Mouse (Mus musculus): ENCODE measurements around the gene Omt2b.
"Not testable (repeated sequence)": the region's sequence is repeated elsewhere in the genome, so short reads cannot be mapped to it uniquely, and the experiment has no call there.

The Omt2b gene

DNA sequence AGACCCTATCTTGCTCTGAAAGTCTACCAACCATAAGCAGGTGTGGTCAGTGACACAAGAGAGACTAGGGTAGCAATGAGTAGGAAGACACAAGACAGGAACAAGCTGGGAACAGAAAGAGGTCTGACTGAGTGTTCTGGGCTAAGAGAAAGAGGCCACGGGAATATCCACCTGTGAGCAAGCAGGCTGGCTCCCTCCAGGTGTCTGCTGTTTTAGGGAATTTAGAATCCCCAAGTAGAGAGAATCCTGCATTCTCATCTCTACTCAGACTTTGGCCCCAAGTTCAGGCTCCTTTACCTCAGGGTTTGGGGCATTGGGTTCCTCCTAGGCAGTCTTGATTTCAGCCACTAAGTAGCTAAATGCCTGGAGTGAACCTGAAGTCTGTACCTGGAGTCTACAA is at the start of gene Omt2b:
Omt2b (plus strand) TSS at position 301 of the 400 bp plus-strand sequence.
- DNase-seq (ENCODE audit: low spot score) = not testable (repeated sequence)

DNA sequence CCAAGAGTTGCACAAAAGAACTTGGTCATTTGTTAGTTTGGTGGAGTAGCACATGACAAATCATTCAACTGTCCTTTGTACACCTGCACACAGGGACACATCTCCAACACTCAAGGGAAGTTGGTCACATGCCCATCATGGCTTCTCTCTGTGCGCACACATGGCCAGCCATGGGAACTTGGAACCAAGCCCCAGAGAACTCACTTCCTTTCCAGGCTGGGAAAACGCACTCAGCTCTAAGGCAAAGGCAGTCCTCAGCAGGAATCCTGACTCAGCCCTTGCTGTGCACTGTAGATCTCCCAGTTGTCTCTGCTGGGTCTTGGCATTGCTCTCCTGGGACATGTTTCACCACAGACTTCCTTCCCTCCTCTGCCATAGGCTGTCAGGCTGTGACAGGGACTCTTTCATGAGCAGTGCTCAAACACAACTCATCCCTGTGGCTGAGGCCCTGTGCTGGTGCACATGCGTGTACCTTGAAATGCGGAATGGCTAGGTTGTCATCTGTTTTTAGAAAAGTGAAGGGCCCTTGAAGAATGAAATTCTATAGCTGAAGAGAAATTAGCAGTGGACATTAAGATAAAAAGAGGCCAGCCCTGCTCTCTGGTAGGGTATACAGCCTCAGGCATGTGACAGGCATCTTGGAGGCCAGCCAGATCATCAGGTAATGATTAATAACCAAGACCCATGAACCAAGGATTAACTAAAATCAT is 45.2 kb upstream of the Omt2b start:
- not testable (repeated sequence) for DNase-seq (ENCODE audit: low spot score)

DNA sequence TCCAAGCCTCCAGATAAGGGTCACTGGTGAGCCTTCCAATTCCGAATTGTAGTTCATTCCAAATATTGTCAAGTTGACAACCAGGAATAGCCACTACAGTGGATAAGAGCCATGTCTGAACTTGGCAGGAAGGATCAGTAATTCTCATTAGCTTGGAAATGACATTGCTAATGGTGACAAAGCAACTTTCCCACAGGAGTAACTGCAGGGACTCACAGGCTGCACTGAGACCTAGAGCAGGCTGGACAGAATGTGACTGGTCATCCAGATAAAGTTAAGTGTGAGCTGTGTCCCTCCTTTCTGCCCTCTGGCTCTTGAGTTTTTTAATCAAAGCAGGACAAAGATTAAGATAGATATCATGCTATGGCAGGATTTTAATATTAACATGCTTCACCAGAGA is 38.3 kb upstream of the Omt2b start:
- not testable (repeated sequence) for DNase-seq (ENCODE audit: low spot score)

DNA sequence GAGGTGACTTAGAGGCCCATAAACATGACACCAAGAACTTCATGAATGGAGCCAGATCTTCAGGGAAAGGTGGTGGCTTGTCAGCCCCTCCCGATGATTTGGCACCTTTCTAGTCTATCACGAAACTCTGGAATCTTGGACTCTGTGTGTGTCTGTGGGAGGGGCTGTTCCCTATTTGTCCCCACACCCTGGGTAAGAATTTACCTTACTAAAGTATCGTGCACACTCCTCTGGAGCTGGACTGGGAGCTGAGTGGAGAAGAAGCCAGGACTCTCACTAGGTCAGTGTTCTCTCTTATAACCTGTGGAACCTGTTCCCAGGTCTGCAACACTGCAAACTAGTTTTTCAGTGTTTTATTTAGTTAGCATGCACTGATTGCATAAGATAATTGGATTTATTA is 37.7 kb upstream of the Omt2b start, which contains the start of gene Gm10639:
Gm10639 (plus strand) TSS at position 201 of the 400 bp plus-strand sequence.
- DNase-seq (ENCODE audit: low spot score) = not testable (repeated sequence)

DNA sequence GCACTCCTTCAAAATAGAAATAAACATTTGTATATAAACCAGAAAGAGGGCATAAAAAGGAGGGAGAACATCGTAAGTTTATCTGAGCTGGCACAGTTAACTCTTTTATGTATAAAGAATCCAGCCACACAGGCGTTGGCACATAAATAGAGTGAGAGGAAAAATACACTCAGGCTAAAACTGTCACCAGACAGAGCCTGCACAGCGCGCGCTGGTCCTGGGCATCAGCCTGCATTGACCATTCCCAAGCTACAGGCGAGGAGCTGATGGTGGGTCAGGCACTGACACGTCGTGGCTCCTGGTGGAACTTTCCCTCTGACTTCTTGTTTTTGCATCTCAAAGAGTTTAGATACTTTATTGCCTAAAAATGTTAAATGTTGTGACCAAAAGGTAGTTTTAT is 34.9 kb upstream of the Omt2b start:
- DNase-seq (ENCODE audit: low spot score) = not testable (repeated sequence)

DNA sequence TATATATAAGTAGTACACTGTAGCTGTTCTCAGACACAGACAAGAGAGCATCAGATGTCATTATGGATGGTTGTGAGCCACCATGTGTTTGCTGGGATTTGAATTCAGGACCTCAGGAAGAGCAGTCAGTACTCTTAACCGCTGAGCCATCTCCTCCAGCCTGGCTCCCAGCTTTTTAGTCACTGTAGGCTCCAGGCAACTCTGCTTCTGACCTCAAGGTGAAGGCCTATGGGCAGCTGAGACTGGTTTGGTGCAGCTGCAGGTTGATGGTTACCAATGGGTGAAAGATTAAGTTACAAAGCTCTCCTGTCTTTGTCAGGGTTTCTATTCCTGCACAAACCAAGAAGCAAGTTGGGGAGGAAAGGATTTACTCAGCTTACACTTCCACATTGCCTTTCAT is 33.7 kb upstream of the Omt2b start:
- DNase-seq (ENCODE audit: low spot score) = not testable (repeated sequence)

DNA sequence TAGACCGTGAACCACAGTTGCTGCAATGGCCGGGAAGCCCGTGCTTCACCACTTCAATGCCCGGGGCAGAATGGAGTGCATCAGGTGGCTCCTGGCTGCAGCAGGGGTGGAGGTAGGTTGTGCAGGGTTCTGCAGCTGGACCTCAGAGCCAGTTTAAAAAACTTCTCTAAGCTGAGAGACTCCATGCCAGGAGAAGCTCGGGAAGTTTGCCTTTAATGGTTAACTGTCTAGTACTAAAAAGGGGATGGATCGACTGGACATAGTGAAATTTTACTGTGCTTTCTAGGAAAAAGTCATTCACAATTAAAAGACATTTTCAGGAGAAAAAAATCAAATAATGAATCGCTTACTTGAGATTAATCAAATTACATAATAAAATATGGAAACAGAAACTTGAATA is 32.6 kb upstream of the Omt2b start:
- not testable (repeated sequence) for DNase-seq (ENCODE audit: low spot score)

DNA sequence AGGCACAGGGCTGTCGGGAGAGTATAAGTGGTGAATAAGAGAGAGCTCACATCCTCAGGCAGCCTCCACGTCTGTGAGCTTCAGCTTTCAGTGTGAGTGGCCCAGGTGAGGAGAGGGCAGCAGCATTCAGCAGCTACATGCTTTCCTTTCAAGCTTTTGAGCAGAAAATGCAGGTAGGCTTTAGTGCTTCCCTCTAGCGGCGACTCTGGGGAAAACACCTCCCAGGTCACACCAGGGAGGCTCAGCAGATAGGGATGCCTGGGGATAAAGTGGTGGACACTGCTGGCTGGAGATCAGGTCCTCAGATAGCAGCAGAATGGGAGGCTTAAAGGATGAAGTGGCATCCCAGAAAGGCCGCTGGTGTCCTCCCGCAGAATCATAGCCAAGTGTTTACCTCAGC is 31.3 kb upstream of the Omt2b start:
- not testable (repeated sequence) for DNase-seq (ENCODE audit: low spot score)

DNA sequence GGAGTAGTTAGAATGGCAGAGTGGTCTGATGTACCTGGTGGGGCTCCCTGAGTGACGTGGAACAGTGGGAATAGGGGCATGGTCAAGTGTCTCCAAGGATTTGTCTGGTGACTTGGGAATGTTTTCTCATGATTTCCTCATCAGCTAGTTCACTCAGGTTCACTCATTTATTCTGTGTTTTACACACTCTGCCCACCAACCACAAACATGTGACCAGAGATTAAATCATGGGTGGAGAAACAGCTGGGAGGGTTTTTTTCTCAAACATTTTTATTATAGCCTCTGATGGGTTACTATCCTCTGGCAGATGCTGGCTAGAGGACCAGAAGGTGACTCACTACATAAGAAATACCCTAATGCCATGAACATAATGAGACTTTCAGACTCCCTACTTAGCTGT is 29.2 kb upstream of the Omt2b start:
- DNase-seq (ENCODE audit: low spot score) = no peak

DNA sequence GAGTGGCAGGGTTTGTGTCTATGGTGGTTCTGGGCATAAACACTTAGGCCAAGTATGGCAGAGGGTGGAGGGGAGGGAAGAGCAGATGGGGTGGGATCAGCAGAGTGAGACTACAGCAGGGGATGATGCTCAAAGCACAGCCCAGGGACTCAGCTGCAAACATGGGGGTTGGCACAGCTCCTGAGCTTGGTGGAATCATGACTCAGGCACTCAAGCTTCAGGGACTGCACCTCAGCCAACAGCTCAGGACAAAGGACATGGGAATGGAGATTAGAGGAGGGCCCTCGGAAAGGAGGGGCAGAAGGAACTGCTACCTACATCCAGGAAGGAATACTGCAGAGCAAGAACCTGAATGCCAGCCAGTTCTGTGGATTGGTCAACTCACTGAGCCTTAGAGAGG is 28.2 kb upstream of the Omt2b start:
- not testable (repeated sequence) for DNase-seq (ENCODE audit: low spot score)

DNA sequence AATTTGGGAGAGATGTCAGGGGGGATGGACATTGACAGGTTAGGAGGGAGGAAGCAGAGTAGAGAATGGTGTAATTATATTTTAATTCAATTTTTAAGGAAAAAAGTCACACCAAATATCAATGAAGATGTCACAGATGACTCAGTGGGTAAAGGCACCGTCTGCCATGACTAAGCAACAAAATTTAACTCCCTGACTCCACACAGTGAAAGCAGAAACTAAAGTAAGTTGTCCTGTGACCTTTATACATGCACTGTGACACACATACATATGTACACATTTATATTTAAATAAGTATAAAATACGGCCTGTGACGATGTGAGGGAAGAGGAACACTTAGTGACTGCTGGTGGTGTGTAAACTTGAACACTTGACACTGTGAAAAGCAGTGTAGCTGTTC is 19.3 kb upstream of the Omt2b start:
- DNase-seq (ENCODE audit: low spot score) = not testable (repeated sequence)

DNA sequence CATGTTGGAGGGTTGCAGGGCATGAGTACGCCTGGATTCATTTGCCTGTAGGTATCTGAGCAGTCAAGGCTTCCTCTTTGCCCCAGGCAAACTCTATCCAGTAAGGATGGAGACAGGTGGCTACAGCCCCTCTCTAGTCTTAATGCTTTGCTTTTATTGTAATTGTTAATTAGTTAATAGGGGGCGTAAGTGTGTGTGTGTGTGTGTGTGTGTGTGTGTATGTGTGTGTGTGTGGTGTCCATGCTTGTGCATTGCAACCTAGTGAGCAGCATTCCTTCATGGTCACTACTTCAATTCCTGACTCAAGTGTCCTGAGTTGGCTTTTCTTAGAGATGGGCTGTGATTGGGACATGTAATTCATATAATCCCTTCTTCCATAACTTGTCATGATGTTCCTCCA is 12.7 kb upstream of the Omt2b start, which contains the start of gene Omt2a:
Omt2a (minus strand) TSS at position 101 of the 400 bp plus-strand sequence.
- DNase-seq (ENCODE audit: low spot score) = no peak

DNA sequence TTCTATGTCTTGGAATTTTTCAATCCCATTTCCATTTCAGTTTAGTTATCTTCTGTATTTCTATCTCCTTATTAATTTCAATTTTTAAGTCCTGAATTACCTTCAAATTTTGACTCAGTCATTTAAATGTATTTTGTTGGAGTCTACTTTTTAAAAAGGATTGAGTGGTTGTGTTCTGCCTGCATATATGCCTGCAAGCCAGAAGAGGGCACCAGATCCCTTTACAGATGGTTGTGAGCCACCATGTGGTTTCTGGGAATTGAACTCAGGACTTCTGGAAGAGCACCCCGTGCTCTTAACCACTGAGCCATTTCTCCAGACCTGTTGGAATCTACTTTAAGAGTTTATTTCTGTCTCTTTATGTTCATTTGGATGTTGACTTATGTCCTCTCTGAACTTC is 7.9 kb upstream of the Omt2b start:
- no peak for DNase-seq (ENCODE audit: low spot score)

DNA sequence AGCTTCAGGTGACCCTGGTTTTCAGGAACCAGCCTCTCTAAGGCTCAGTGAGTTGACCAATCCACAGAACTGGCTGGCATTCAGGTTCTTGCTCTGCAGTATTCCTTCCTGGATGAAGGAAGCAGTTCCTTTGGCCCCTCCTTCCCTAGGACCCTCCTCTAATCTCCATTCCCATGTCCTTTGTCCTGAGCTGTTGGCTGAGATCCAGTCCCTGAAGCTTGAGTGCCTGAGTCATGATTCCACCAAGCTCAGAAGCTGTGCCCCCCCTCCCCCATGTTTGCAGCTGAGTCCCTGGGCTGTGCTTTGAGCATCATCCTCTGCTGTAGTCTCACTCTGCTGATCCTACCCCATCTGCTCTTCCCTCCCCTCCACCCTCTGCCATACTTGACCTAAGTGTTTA is 9.7 kb downstream of the Omt2b start:
- DNase-seq (ENCODE audit: low spot score) = not testable (repeated sequence)

DNA sequence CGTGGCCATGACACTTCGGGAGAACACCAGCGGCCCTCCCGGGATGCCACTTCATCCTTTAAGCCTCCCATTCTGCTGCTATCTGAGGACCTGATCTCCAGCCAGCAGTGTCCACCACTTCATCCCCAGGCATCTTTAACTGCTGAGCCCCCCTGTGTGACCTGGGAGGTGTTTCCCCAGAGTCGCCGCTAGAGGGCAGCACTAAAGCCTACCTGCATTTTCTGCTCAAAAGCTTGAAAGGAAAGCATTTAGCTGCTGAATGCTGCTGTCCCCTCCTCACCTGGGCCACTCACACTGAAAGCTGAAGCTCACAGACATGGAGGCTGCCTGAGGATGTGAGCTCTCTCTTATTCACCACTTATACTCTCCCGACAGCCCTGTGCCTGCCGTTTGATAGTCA is 12.9 kb downstream of the Omt2b start:
- DNase-seq (ENCODE audit: low spot score) = not testable (repeated sequence)

DNA sequence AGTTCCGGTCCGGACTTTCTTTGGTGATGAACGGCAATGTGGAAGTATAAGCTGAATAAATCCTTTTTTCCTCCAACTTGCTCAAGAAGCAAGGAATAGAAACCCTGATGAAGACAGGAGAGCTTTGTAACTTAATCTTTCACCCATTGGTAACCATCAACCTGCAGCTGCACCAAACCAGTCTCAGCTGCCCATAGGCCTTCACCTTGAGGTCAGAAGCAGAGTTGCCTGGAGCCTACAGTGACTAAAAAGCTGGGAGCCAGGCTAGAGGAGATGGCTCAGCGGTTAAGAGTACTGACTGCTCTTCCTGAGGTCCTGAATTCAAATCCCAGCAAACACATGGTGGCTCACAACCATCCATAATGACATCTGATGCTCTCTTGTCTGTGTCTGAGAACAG is 15.1 kb downstream of the Omt2b start:
- DNase-seq (ENCODE audit: low spot score) = not testable (repeated sequence)

DNA sequence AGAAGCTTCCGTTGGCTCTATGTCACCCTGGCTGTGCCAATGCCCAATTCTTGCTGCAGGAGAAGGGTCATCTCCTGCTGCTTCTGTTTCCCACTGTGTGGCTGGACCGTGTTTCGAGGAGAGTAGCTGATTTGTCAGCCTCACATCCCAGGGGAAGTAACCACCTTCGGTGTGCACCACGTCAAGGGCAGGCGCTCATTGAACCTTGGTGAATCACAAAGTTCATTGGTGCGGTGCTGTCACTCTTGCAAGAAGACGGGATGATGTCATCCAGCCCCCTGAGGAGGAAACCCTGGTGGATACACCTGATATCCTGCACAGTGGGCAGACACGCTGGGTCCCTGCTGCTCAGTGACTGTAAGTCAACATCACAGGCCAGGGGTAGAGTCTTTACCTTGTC is 15.7 kb downstream of the Omt2b start:
- DNase-seq (ENCODE audit: low spot score) = not testable (repeated sequence)

DNA sequence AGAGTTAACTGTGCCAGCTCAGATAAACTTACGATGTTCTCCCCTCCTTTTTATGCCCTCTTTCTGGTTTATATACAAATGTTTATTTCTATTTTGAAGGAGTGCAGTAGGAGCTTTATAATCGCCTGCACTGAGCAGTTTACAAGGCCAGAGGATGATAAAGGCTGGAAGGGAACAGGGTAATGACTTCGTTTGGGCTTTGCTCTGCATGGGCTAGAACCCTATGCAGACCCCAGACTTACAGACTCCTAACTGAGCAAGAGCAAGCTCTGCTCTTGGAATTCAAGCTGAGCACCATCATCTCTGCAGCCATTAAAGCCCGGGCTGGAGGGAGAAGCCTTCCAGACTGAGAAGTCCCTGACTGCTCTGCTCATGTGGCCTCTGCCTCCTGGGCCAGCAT is 17.8 kb downstream of the Omt2b start:
- DNase-seq (ENCODE audit: low spot score) = not testable (repeated sequence)

DNA sequence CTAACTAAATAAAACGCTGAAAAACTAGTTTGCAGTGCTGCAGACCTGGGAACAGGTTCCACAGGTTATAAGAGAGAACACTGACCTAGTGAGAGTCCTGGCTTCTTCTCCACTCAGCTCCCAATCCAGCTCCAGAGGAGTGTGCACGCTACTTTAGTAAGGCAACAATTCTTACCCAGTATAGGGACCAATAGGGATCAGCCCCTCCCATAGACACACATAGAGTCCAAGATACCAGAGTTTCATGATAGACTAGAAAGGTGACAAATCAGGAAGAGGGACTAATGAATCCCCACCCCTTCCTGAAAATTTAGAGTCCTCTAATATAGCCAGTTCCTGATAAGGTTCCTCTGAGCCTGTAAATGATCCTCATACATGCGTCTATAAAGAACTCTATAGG is 19.6 kb downstream of the Omt2b start:
- DNase-seq (ENCODE audit: low spot score) = no peak

DNA sequence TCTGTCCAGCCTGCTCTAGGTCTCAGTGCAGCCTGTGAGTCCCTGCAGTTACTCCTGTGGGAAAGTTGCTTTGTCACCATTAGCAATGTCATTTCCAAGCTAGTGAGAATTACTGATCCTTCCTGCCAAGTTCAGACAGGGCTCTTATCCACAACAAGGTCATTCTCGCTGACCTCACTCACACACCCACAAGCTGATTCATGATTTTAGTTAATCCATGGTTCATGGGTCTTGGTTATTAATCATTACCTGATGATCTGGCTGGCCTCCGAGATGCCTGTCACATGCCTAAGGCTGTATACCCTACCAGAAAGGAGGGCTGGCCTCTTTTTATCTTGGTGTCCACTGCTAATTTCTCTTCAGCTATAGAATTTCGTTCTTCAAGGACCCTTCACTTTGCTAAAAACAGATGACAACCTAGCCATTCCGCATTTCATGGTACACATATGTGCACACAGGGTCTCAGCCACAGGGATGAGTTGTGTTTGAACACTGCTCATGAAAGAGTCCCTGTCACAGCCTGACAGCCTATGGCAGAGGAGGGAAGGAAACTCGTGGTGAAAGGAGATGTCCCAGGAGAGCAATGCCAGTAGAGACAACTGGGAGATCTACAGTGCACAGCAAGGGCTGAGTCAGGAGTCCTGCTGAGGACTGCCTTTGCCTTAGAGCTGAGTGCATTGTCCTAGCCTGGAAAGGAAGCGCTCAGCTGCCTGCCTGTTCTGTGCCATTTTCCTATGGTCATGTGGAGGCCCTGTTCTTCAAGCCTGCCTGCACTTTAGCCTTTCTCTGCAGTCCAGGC is 21.0 kb downstream of the Omt2b start:
- peak; percentile 26 for DNase-seq (ENCODE audit: low spot score)

DNA sequence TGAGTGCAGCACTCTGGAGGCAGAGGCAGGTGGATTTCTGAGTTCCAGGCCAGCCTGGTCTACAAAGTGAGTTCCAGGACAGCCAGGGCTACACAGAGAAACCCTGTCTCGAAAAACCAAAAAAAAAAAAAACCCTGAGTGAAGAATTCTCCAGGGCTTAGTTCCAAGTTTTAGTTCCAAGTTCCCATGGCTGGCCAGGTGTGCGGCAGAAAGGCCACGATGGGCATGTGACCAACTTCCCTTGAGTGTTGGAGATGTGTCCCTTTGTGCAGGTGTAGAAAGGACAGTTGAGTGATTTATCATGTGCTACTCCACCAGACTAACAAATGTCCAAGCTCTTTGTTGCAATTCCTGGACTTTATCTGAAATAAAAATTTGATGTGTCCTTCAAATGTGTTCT is 21.8 kb downstream of the Omt2b start:
- not testable (repeated sequence) for DNase-seq (ENCODE audit: low spot score)

DNA sequence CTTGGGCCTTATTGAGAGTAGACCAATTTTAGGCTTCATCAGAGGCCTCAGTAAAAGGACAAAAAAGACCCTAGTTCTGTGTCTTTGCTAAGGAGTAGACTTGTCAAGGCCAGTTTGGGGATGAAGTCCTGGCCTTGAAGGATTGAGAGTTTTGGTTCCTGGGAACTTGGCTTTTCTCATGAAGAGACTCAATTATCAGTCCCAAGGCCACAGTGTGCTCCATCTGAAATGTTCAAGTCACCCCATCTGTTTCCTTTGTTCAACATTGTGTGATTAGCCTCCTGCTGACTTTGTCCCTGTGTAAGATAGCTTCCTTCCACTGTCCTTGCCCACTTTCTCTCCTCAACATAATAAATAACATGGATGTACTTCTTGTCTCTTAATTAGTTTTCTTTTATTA is 22.6 kb downstream of the Omt2b start:
- DNase-seq (ENCODE audit: low spot score) = peak; percentile 34

Data from ovary, adult 18-20 months (tissue).